Mouse (Mus musculus) neutrophil, adult 59 days (primary cell): ENCODE measurements around the gene Nostrin. TPM values are rescaled to one million over a fixed set of nuclear protein-coding genes. Genes with fewer than 3 reads are reported as not detected.

Experiments used
- total RNA-seq, 2 experiments: library from RNA; stranded (reverse); gene quantifications; 1 replicate in 1 of 2; 2 replicates in 1 of 2; pipeline ENCODE4 v1.2.4; 2023

The Nostrin gene
- 1 to 10 TPM; 2.4 to 2.5 TPM for total RNA-seq

DNA sequence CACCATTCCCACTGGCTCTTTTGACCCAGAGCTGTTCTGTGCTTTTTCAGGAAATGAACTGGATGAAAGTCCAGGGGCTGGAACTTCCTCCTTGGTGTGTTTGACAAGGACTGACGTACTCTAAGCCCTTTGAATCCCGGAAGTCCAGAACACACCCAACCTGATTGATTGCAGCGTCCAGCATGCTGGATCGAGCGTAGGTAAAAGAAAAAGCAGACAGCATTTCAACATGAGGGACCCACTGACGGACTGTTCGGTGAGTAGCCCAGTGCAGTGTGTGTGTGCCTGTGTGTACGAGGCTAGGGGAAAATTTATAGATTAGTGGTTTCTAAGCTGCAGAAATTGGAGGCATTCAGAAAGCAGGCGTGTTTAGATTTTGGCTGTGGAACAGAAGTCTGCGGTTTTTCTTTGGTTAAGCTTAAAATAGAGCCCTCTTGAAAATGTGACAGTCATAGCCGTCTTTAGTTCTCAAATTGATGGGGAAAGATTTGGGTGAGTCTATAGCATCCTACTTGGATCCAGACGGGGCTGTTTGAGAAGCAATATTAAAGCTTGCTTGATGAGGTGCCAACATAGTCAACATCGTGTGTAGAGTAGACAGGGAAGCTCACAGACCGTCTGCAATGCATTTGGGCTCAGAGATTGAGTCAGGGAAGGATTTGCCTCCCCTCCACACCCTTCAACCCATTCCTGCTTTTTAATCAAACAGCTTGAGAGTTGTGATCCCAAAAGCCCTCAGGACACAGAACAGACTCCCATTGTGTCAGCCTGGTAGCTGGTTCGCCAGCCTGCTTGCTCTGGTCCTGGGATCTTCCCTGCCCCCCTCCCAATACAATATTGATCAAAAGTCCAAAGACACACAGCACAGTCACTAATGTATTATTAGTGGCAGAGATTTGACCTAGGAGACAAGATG lies at the start of gene Nostrin:
Gene Nostrin, plus strand, starts transcription at position 140 of the 916 bp plus-strand sequence.

GRCm38 (mm10) chr2:69205791-69206351 lies 70.3 kb downstream of the Nostrin start, which contains the start of gene Spc25:
Spc25 (minus strand) TSS chr2:69206194.

GRCm38 (mm10) chr2:69210773-69211172 lies 75.2 kb downstream of the Nostrin start, which contains the start of gene G6pc2:
G6pc2 (plus strand) TSS chr2:69211073.

Other genes with a start within 250 kb of the Nostrin start
- 10 to 100 TPM; 31.2 to 32.0 TPM for gene Spc25, start 70.4 kb downstream of the Nostrin start, total RNA-seq
- gene G6pc2, start 75.3 kb downstream of the Nostrin start, total RNA-seq: not detected
- gene Abcb11, start 206.8 kb downstream of the Nostrin start, total RNA-seq: under 1 TPM in 1 of 2 experiments, not detected in 1; 0.09 TPM
- 10 to 100 TPM; 53.6 to 61.4 TPM for gene Dhrs9, start 244.6 kb downstream of the Nostrin start, total RNA-seq